Mouse (Mus musculus) embryonic fibroblast, embryonic 13.5 days (primary cell): ENCODE data around the gene Usp6nl. TPM values are rescaled to one million over a fixed set of nuclear protein-coding genes. Genes with fewer than 3 reads are reported as not detected.

Source experiments
- H3K27ac ChIP-seq: 2 replicates; pipeline ENCODE4 v1.5.1; 2012; ENCODE audit warnings: low read length, control low read depth, inconsistent platforms; ENCODE audit not compliant: insufficient read depth
- H3K4me1 ChIP-seq: 2 replicates; pipeline ENCODE4 v1.6.1; 2011; ENCODE audit warnings: low read length; ENCODE audit not compliant: control insufficient read depth, insufficient read depth
- H3K4me3 ChIP-seq: 2 replicates; pipeline ENCODE4 v1.5.1; 2011; ENCODE audit warnings: mild to moderate bottlenecking, control low read depth, low read length; ENCODE audit not compliant: insufficient read depth
- CTCF ChIP-seq: IDR thresholded peaks from 2 replicates; pipeline ENCODE4 v1.5.1; 2011; ENCODE audit warnings: mild to moderate bottlenecking, control low read depth, low read length, moderate library complexity, borderline replicate concordance; ENCODE audit not compliant: insufficient read depth
- POLR2A ChIP-seq: IDR thresholded peaks from 2 replicates; pipeline ENCODE4 v1.6.1; 2011; ENCODE audit warnings: low read depth, mild to moderate bottlenecking, control low read depth, low read length, moderate library complexity
- polyA plus RNA-seq: library from polyadenylated mRNA; stranded (reverse); fragments of >200 nt; gene quantifications from 2 replicates; pipeline ENCODE4 v1.2.4, GENCODE M21; 2011; ENCODE audit warnings: low read depth; ENCODE audit not compliant: missing spikeins, insufficient read length

Usp6nl gene
- polyA plus RNA-seq, 1 experiment: 13.2 TPM

DNA sequence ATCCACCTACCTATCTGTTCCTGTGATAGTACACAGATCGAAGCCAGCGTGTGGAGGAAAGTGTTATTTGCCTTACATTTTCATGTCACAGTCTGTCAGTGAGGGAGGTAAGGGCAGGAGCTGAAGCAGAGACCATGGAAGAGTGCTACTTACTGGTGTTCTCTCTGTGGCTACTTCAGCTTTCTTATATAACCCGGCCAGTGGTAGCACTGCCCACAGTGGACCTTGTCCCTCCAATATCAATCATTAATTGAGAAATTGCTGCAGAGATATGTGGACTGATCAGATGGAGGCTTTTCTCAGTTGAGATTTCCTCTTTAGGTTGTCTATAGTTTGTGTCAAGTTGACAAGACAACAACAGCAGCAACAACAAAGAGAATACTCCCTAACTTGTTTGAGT is 66.7 kb downstream of the Usp6nl start:
- Histone ChIP-seq H3K4me3 (no peak overlapping the region), H3K27ac (no peak overlapping the region), H3K4me1 (no peaks in the 10 kb centered on the region)
- TF ChIP-seq CTCF: no peak
- no peak for TF ChIP-seq POLR2A

DNA sequence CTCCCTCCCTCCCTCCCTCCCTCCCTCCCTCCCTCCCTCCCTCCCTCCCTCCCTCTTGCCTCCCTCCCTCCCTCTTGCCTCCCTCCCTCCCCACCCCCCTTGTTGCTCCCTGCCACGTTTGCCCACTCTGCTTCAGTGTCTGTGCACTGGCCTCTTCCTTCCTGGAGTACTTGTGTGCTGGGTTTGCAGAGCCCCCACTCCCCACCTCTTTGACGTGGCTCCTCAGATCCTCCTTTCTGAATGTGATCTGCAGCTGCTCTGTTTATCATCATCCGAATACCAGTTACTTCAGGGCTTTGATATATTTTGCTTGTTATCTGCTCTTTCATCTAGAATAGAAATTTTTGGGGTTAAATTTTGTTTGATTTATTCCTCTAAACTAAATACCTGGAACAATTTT is 68.8 kb downstream of the Usp6nl start:
- H3K4me3 ChIP-seq: no peak overlapping the region
- peaks cover 4% of the 10 kb centered on the region for H3K4me1 ChIP-seq
- no peak for TF ChIP-seq POLR2A
- TF ChIP-seq CTCF: no peak
- no peak overlapping the region for H3K27ac ChIP-seq

DNA sequence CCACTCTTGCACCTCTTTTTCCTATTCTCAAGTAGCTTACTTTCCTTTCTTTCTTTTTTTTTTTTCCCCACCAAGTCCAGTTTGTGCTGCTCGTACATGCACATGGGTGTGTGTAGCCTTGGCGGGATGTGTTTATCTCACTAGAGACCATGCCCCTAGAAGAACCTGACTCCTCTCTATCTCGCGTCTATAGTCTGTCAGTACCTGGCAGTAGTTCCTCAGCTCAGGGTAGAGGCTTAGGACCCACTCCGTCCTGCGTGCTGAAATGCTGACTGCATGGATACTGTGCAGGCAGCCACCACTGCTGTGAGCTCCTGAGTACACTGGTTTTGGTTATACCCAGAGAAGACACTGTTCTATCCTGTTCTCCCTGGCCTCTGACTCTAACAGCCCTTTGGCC is 69.5 kb downstream of the Usp6nl start:
- TF ChIP-seq CTCF (no peak), POLR2A (no peak)
- Histone ChIP-seq H3K27ac (no peak overlapping the region), H3K4me1 (peaks cover 7% of the 10 kb centered on the region), H3K4me3 (no peak overlapping the region)

DNA sequence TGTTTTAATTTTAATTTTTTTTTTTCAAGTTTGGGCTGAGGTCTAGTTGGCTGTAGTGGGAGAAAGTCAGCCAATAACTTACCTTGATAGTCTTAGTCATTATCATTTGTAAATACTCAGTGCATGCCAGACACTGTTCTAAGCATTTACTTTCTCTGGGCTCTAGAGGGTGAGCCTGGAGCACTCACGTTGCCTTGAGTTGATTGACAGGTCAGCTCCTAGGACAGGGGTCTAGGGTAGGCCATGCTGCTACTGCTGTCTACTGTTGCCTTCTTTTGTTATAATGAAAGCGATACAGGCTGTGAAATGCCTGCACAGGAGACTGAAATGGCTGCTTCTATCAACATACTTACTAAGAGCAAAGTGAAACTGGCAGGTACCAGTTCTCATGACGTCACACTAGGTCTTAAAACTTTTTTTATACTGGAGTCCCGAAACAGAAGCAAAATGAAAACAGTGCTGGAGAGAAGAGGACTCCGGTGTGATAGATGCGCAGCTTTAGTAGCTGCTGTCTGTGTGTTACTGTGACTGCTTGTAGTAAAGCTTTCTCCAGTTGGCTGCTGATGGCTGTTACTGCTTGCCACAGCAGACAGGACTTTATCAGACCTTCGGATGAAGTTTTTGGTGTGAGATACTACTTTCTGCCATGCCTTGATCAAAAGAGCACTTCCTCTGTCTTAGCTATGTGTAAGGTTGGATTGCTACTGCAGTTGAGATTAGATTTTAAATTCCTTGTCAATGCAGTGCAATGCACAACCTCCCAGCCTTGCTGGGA is 73.6 kb downstream of the Usp6nl start:
- TF ChIP-seq CTCF: no peak
- TF ChIP-seq POLR2A: no peak
- peaks cover 7% of the 10 kb centered on the region for H3K4me1 ChIP-seq
- H3K27ac ChIP-seq: no peak overlapping the region
- no peak overlapping the region for H3K4me3 ChIP-seq

DNA sequence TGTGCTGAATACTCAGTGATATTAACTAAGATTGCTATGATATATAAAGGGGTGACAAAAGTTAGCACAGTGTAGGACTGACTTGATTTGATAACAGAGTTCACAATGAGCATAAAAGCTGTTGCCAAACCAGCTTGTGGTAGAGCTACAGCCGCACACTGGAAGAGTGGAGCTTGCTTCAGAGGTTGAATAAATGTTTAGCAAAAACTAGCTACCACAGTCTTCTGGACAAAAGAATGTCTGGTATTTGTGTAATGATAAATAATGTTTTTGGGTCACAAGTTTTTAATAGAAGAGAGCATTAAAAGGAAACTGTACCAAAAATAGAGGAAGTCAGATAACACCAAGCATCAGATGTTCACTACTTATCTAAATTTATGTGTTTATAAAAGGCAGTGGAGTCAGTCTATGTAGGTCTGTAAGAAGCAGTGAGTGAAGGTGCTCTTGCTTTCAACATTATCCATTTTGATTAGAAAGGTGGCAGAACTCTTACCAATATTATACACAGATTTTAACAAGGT is 74.2 kb downstream of the Usp6nl start:
- no peak overlapping the region for H3K4me3 ChIP-seq
- TF ChIP-seq CTCF: no peak
- TF ChIP-seq POLR2A: no peak
- no peak overlapping the region for H3K27ac ChIP-seq
- H3K4me1 ChIP-seq: peaks cover 7% of the 10 kb centered on the region

DNA sequence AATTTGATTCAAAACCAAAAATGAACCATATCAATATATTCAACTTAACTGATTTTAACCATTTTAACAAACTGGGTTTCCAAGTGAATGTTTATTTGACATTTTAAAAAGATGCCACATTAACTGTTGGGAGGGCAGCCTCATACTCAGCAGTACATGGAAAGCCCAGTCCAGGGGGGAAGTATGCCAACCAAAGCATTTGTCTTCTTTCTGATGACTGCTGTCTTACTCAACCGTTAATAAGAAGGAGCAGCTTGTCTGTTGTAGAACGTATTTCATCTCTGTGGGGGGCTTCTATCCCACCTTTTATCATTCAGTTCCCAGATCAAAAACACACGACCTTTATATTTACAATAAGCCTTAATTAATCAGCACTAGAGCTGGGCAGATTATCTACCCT is 74.7 kb downstream of the Usp6nl start:
- Histone ChIP-seq H3K4me1 (peaks cover 7% of the 10 kb centered on the region), H3K27ac (no peak overlapping the region), H3K4me3 (no peak overlapping the region)
- TF ChIP-seq POLR2A: no peak
- no peak for TF ChIP-seq CTCF

DNA sequence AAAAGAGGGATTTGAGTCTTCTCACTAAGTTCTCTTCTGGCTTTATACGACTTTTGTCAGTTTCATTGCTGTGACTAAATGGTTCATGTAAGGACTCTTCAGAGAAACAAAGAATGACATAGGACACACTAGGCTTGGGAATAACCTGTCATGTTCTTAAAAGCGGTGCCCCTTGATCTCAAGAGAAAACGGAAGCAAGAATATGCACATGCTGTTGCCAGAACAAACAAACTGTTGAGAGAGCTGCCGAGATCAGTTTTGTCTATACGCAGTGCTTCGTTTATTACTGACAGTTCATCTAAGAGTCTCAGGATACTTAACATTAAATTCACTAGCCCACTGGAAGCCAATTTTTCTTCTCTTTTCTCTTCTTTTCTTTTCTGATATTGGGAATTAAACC is 76.4 kb downstream of the Usp6nl start:
- TF ChIP-seq POLR2A: no peak
- TF ChIP-seq CTCF: no peak
- Histone ChIP-seq H3K27ac (no peak overlapping the region), H3K4me1 (peaks cover 7% of the 10 kb centered on the region), H3K4me3 (no peak overlapping the region)

DNA sequence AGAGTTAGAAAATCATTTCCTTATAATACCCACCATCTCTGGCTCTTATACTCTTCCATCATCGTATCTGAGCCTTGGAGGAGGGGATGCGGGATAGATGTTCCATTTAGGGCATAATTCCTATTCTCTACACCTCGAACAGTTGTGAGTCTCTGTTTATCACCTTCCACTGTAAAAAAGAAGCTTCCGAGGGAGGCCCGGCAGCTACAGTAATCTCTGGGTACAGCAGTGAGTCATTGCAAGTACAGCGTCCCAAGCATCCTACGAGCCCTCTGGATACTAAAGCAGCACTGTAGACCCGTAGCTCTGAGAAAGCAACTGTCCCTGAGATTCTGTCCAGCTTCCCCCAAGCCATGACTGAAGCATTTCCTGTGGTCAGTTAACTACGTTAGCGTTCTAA is 78.6 kb downstream of the Usp6nl start:
- Histone ChIP-seq H3K4me3 (no peak overlapping the region), H3K27ac (no peak overlapping the region), H3K4me1 (peaks cover 5% of the 10 kb centered on the region)
- TF ChIP-seq POLR2A (no peak), CTCF (no peak)

DNA sequence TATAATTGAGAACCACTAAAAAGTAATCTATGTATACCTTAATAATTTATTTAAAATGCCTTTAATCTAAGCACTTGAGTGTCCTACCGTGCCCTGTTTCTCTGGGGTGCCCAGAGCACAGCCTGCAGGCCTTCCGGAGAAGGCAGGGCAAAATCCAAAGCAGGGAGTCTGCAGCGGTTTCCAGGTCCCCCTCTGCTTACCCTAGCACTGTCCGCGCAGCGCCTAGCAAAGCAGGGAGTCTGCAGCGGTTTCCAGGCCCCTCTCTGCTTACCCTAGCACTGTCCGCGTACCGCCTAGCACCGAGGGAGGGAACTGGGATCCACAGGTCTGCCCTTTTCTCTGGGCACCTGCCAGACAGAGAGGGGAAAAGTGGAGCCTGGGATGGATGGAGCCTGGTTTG is 80.9 kb downstream of the Usp6nl start:
- Histone ChIP-seq H3K4me1 (no peaks in the 10 kb centered on the region), H3K4me3 (no peak overlapping the region), H3K27ac (no peak overlapping the region)
- no peak for TF ChIP-seq CTCF
- TF ChIP-seq POLR2A: no peak

DNA sequence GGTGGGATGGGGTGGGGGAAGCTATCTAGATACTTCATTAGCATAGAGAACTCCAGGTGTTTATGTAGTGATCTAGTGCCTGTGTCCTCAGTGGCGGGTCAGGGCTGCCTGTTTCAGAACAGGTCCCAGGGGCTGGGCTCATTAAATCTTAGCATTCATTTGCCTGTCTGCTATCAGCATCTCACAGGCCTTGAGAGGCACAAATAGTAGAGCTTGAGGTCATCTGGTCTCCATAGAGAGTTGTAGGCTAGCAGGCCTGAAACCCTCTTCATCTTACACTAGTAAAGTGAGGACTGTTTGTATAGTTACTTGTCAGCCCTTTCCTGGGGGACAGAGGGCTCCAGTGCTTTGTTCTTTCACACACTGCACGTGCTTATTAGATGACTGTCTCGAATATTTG is 81.5 kb downstream of the Usp6nl start:
- Histone ChIP-seq H3K4me1 (peaks cover 2% of the 10 kb centered on the region; the same call in 1 of the 2 replicates), H3K4me3 (no peak overlapping the region), H3K27ac (no peak overlapping the region)
- TF ChIP-seq POLR2A: no peak
- no peak for TF ChIP-seq CTCF

DNA sequence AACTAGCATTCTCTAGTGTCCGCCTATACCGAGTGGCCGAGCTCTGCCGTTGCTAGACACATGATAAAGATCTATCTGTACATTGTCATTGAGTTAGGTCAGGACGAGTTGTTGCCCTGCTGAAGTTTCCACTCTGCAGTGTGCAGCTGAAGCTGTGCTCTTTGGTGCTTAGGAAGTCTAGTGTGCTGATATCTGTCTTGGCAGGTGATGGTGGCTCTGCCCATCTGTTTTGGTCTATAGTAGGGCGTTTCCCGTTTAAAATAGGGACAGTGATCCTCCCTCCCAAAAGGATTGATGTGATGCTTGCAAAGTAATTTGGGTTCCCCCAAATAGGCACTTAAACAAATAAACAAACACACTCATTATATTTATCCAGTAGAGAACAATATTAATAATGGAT is 82.2 kb downstream of the Usp6nl start:
- Histone ChIP-seq H3K4me3 (no peak overlapping the region), H3K27ac (no peak overlapping the region), H3K4me1 (peaks cover 5% of the 10 kb centered on the region; the same call in 1 of the 2 replicates)
- TF ChIP-seq CTCF: no peak
- no peak for TF ChIP-seq POLR2A
